21 mouse cellular contexts compared by ENCODE assay signal in genomic region chr12:50558231-50558630, GRCm38 (mm10).
DNase-seq lines count a peak whose midpoint lies in the region; ATAC-seq lines count a peak whose summit lies in the region.
"Had no signal": no experiment of that assay in that cellular context is flagged by ENCODE, and none has a peak within 500 bp of the region (broad histone marks: within the 10 kb centered on the region; RNA-seq: fewer than 3 reads in every experiment).

No protein-coding gene starts in this region.

- H3K4me3 ChIP-seq in embryonic facial prominence, embryonic 11.5 days (ENCODE audit: low read depth, low read length), result no peak overlapping the region
- H3K4me3 ChIP-seq: embryonic facial prominence, embryonic 15.5 days; heart, embryonic 15.5 days; limb, embryonic 15.5 days; liver, embryonic 15.5 days; neural tube, embryonic 12.5 days had no signal

- DNase-seq in kidney, adult 9 months, result peak; percentile 28
- no peak for DNase-seq in kidney, adult 18-20 months
- DNase-seq in lung, postnatal 36 days, result peak; percentile 6
- no peak for DNase-seq in lung, postnatal 14 days
- peak; percentile 7 for DNase-seq in embryo, embryonic 10 days (ENCODE audit: low spot score)
- DNase-seq in embryonic facial prominence, embryonic 11.5 days (ENCODE audit: low spot score), result peak; percentile 64
- no peak for DNase-seq in cerebellum, adult 18-20 months
- DNase-seq: adrenal gland, postnatal 14 days; cerebellum, adult 11 months; cerebellum, postnatal 36 days; gastrocnemius, postnatal 14 days; layer of hippocampus, postnatal 36 days; lung, postnatal 4 days; thymus, postnatal 36 days had no signal

- H3K9ac ChIP-seq in embryonic facial prominence, embryonic 11.5 days (replicated peaks; ENCODE audit: low read length), result no peak overlapping the region
- H3K9ac ChIP-seq: embryonic facial prominence, embryonic 15.5 days; heart, embryonic 15.5 days; limb, embryonic 15.5 days; liver, embryonic 15.5 days; neural tube, embryonic 12.5 days had no signal

- no peaks in the 10 kb centered on the region for H3K9me3 ChIP-seq in embryonic facial prominence, embryonic 11.5 days (replicated peaks; ENCODE audit: control insufficient read depth, low read length)
- H3K9me3 ChIP-seq: embryonic facial prominence, embryonic 15.5 days; heart, embryonic 15.5 days; limb, embryonic 15.5 days; liver, embryonic 15.5 days; neural tube, embryonic 12.5 days had no signal

- H3K36me3 ChIP-seq in embryonic facial prominence, embryonic 11.5 days (replicated peaks; ENCODE audit: control insufficient read depth, insufficient read depth, low read depth, low read length), result no peaks in the 10 kb centered on the region
- H3K36me3 ChIP-seq: embryonic facial prominence, embryonic 15.5 days; heart, embryonic 15.5 days; limb, embryonic 15.5 days; liver, embryonic 15.5 days; neural tube, embryonic 12.5 days had no signal

- WGBS in embryonic facial prominence, embryonic 11.5 days, result 23% methylated on average over 4 of the region's 4 CpGs

- ATAC-seq in embryonic facial prominence, embryonic 11.5 days (replicated peaks; ENCODE audit: insufficient number of reproducible peaks, low FRiP score, low TSS enrichment, low read depth), result no peak
- ATAC-seq: activated CD4-positive, CD25-positive, alpha-beta regulatory T cell, adult 4 months; hindbrain, embryonic 16.5 days had no signal

- no peaks in the 10 kb centered on the region for H3K4me1 ChIP-seq in embryonic facial prominence, embryonic 11.5 days (ENCODE audit: control insufficient read depth, insufficient read depth, low read length)
- H3K4me1 ChIP-seq: embryonic facial prominence, embryonic 15.5 days; heart, embryonic 15.5 days; limb, embryonic 15.5 days; liver, embryonic 15.5 days; neural tube, embryonic 12.5 days had no signal

- no peak overlapping the region for H3K4me2 ChIP-seq in embryonic facial prominence, embryonic 11.5 days (ENCODE audit: low read depth, low read length)
- H3K4me2 ChIP-seq: embryonic facial prominence, embryonic 15.5 days; heart, embryonic 15.5 days; limb, embryonic 15.5 days; liver, embryonic 15.5 days; neural tube, embryonic 12.5 days had no signal

- no peak overlapping the region for H3K27ac ChIP-seq in embryonic facial prominence, embryonic 11.5 days (replicated peaks; ENCODE audit: low read depth, low read length)
- H3K27ac ChIP-seq: embryonic facial prominence, embryonic 15.5 days; heart, embryonic 15.5 days; limb, embryonic 15.5 days; liver, embryonic 15.5 days; neural tube, embryonic 12.5 days had no signal

- H3K27me3 ChIP-seq in embryonic facial prominence, embryonic 11.5 days (ENCODE audit: control insufficient read depth, insufficient read depth, low read length), result no peaks in the 10 kb centered on the region
- H3K27me3 ChIP-seq: embryonic facial prominence, embryonic 15.5 days; heart, embryonic 15.5 days; limb, embryonic 15.5 days; liver, embryonic 15.5 days; neural tube, embryonic 12.5 days had no signal

Comparison
In these comparisons a context has a peak if more than half of its experiments do, and no peak if none do; other contexts are left out.
1. DNase-seq: peak in kidney, adult 9 months (single experiment), lung, postnatal 36 days (single experiment), embryo, embryonic 10 days (single experiment) and embryonic facial prominence, embryonic 11.5 days (single experiment); none in kidney, adult 18-20 months (single experiment), lung, postnatal 14 days (single experiment) and cerebellum, adult 18-20 months (0 of 2).